Mouse (Mus musculus): ENCODE data around the gene Camkmt. TPM values are rescaled to one million over a fixed set of nuclear protein-coding genes. Genes with fewer than 3 reads are reported as not detected.

The Camkmt gene
- total RNA-seq, 1 experiment, result 7.1 TPM

GRCm38 (mm10) chr17:85085335-85085734 lies 5.0 kb upstream of the Camkmt start:
- H3K36me3 ChIP-seq (ENCODE audit: control insufficient read depth, insufficient read depth, low read length, poor library complexity, severe bottlenecking), result 0 out of 2 replicates have a peak, but pooled peaks cover 2% of the 10 kb centered on the region
- H3K4me1 ChIP-seq (ENCODE audit: control insufficient read depth in 2 of 2, insufficient read depth in 2 of 2, low read length in 2 of 2, poor library complexity in 1 of 2), result peaks cover 0 to 2% of the 10 kb centered on the region in 2 experiments; a peak in 1 of 4 replicates
- DNase-seq (ENCODE audit: low read depth, low spot score), result no peak
- no peak overlapping the region for H3K9ac ChIP-seq (ENCODE audit: insufficient read depth, low read depth, low read length, poor library complexity, severe bottlenecking)
- in situ Hi-C loops (cut with MboI; ENCODE audit: low sequenced_read_pairs in 2 of 2, unreplicated experiment in 2 of 2), result no loop called here
- no peak overlapping the region for H3K4me3 ChIP-seq (ENCODE audit: insufficient read depth in 1 of 2, low read depth in 1 of 2, low read length in 2 of 2, poor library complexity in 1 of 2, severe bottlenecking in 1 of 2)
- H3K27ac ChIP-seq (ENCODE audit: insufficient read depth, low read depth, low read length, poor library complexity, severe bottlenecking), result no peak overlapping the region
- TF ChIP-seq HCFC1 (IDR thresholded peaks at IDR 0.05; ENCODE audit: borderline replicate concordance, insufficient read depth, low read length) (no peak), MAFK (IDR thresholded peaks at IDR 0.05; ENCODE audit: insufficient read depth, low read depth, low read length) (no peak), CHD2 (IDR thresholded peaks at IDR 0.05; ENCODE audit: low read depth, low read length) (no peak), ZC3H11A (IDR thresholded peaks at IDR 0.05; ENCODE audit: borderline replicate concordance, low read depth, low read length) (no peak), ZNF384 (IDR thresholded peaks at IDR 0.05; ENCODE audit: low read depth, low read length) (no peak)
- no peaks in the 10 kb centered on the region for H3K9me3 ChIP-seq (ENCODE audit: control insufficient read depth, insufficient read depth, low read depth, low read length)

GRCm38 (mm10) chr17:85086501-85086900 lies 3.9 kb upstream of the Camkmt start:
- no peak for DNase-seq (ENCODE audit: low read depth, low spot score)
- Histone ChIP-seq H3K9ac (ENCODE audit: insufficient read depth, low read depth, low read length, poor library complexity, severe bottlenecking) (no peak overlapping the region), H3K4me1 (ENCODE audit: control insufficient read depth in 2 of 2, insufficient read depth in 2 of 2, low read length in 2 of 2, poor library complexity in 1 of 2) (peaks cover 0 to 2% of the 10 kb centered on the region in 2 experiments; a peak in 1 of 4 replicates), H3K27ac (ENCODE audit: insufficient read depth, low read depth, low read length, poor library complexity, severe bottlenecking) (no peak overlapping the region), H3K36me3 (ENCODE audit: control insufficient read depth, insufficient read depth, low read length, poor library complexity, severe bottlenecking) (no peaks in the 10 kb centered on the region), H3K9me3 (ENCODE audit: control insufficient read depth, insufficient read depth, low read depth, low read length) (no peaks in the 10 kb centered on the region), H3K4me3 (ENCODE audit: insufficient read depth in 1 of 2, low read depth in 1 of 2, low read length in 2 of 2, poor library complexity in 1 of 2, severe bottlenecking in 1 of 2) (no peak overlapping the region)
- TF ChIP-seq ZC3H11A (IDR thresholded peaks at IDR 0.05; ENCODE audit: borderline replicate concordance, low read depth, low read length) (no peak), ZNF384 (IDR thresholded peaks at IDR 0.05; ENCODE audit: low read depth, low read length) (no peak), MAFK (IDR thresholded peaks at IDR 0.05; ENCODE audit: insufficient read depth, low read depth, low read length) (no peak), CHD2 (IDR thresholded peaks at IDR 0.05; ENCODE audit: low read depth, low read length) (no peak), HCFC1 (IDR thresholded peaks at IDR 0.05; ENCODE audit: borderline replicate concordance, insufficient read depth, low read length) (no peak)
- in situ Hi-C loops (cut with MboI; ENCODE audit: low sequenced_read_pairs in 2 of 2, unreplicated experiment in 2 of 2), result no loop called here

DNA sequence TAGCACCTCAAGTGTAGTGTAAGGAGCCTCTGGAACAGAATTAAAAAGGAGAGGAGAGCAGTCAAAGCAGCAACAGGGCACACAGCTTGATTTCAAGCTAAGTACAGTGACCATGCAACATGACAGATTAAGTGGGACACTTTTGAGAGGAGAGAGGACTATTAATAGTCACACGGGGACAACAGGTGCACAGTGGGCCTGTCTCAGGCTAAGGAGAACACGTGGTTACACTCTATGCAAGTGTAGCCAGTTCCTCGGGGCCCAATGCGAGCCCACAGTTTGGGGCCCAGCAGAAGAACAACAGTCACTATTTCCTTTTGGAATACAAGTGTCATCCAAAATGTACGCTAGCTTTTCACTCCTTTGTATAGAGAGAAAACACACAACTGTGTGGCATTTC lies 2.8 kb upstream of the Camkmt start:
- in situ Hi-C loops (cut with MboI; ENCODE audit: low sequenced_read_pairs in 2 of 2, unreplicated experiment in 2 of 2), result no loop called here
- Histone ChIP-seq H3K27ac (ENCODE audit: insufficient read depth, low read depth, low read length, poor library complexity, severe bottlenecking) (no peak overlapping the region), H3K4me1 (ENCODE audit: control insufficient read depth in 2 of 2, insufficient read depth in 2 of 2, low read length in 2 of 2, poor library complexity in 1 of 2) (peaks cover 0 to 2% of the 10 kb centered on the region in 2 experiments; a peak in 1 of 4 replicates), H3K36me3 (ENCODE audit: control insufficient read depth, insufficient read depth, low read length, poor library complexity, severe bottlenecking) (no peaks in the 10 kb centered on the region), H3K9me3 (ENCODE audit: control insufficient read depth, insufficient read depth, low read depth, low read length) (no peaks in the 10 kb centered on the region), H3K4me3 (ENCODE audit: insufficient read depth in 1 of 2, low read depth in 1 of 2, low read length in 2 of 2, poor library complexity in 1 of 2, severe bottlenecking in 1 of 2) (no peak overlapping the region), H3K9ac (ENCODE audit: insufficient read depth, low read depth, low read length, poor library complexity, severe bottlenecking) (no peak overlapping the region)
- TF ChIP-seq CHD2 (IDR thresholded peaks at IDR 0.05; ENCODE audit: low read depth, low read length), result no peak
- no peak for TF ChIP-seq ZC3H11A (IDR thresholded peaks at IDR 0.05; ENCODE audit: borderline replicate concordance, low read depth, low read length)
- no peak for TF ChIP-seq ZNF384 (IDR thresholded peaks at IDR 0.05; ENCODE audit: low read depth, low read length)
- TF ChIP-seq MAFK (IDR thresholded peaks at IDR 0.05; ENCODE audit: insufficient read depth, low read depth, low read length), result no peak
- no peak for TF ChIP-seq HCFC1 (IDR thresholded peaks at IDR 0.05; ENCODE audit: borderline replicate concordance, insufficient read depth, low read length)
- no peak for DNase-seq (ENCODE audit: low read depth, low spot score)

DNA sequence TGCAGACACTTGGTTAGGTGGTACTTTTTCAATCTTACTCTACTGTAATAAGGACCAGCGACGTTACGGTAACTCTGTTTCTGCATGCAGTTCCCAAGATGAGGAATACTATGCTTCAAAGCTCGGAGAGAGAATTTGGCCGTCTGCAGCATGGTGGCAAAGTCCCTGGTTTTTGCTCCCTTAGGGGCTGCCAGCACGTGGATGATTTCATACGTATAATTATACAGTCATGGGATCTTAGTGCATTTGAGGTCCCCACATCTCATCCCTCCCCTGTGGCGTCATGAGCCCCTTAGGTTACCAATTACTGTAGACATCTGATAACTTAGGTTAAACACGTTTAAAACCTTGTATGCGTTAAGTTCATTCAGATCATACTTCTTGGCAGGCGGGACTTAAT lies 2.0 kb upstream of the Camkmt start:
- in situ Hi-C loops (cut with MboI; ENCODE audit: low sequenced_read_pairs in 2 of 2, unreplicated experiment in 2 of 2), result no loop called here
- Histone ChIP-seq H3K4me3 (ENCODE audit: insufficient read depth in 1 of 2, low read depth in 1 of 2, low read length in 2 of 2, poor library complexity in 1 of 2, severe bottlenecking in 1 of 2) (no peak overlapping the region), H3K36me3 (ENCODE audit: control insufficient read depth, insufficient read depth, low read length, poor library complexity, severe bottlenecking) (no peaks in the 10 kb centered on the region), H3K4me1 (ENCODE audit: control insufficient read depth in 2 of 2, insufficient read depth in 2 of 2, low read length in 2 of 2, poor library complexity in 1 of 2) (peaks cover 0 to 2% of the 10 kb centered on the region in 2 experiments; a peak in 1 of 4 replicates), H3K9me3 (ENCODE audit: control insufficient read depth, insufficient read depth, low read depth, low read length) (no peaks in the 10 kb centered on the region), H3K27ac (ENCODE audit: insufficient read depth, low read depth, low read length, poor library complexity, severe bottlenecking) (no peak overlapping the region), H3K9ac (ENCODE audit: insufficient read depth, low read depth, low read length, poor library complexity, severe bottlenecking) (no peak overlapping the region)
- DNase-seq (ENCODE audit: low read depth, low spot score), result no peak
- TF ChIP-seq MAFK (IDR thresholded peaks at IDR 0.05; ENCODE audit: insufficient read depth, low read depth, low read length) (no peak), ZC3H11A (IDR thresholded peaks at IDR 0.05; ENCODE audit: borderline replicate concordance, low read depth, low read length) (no peak), CHD2 (IDR thresholded peaks at IDR 0.05; ENCODE audit: low read depth, low read length) (no peak), ZNF384 (IDR thresholded peaks at IDR 0.05; ENCODE audit: low read depth, low read length) (no peak), HCFC1 (IDR thresholded peaks at IDR 0.05; ENCODE audit: borderline replicate concordance, insufficient read depth, low read length) (no peak)

Data from ES-E14 (cell line).